Mouse (Mus musculus) activated CD4-positive, CD25-positive, alpha-beta regulatory T cell, adult 4 months (primary cell): ENCODE results near the gene Ppa2. TPM values are rescaled to one million over a fixed set of nuclear protein-coding genes. Genes with fewer than 3 reads are reported as not detected.

Source experiments
- ATAC-seq: one replicate; pipeline ENCODE4 v1.8.0; 2017
- polyA plus RNA-seq, 2 experiments: library from polyadenylated mRNA; unstranded; fragments of 100-300 nt; shearing (Covaris generic); gene quantifications; one replicate each; pipeline ENCODE4 v1.2.1; 2017

Gene Ppa2
- polyA plus RNA-seq, result 10 to 100 TPM; 22.9 to 24.4 TPM

DNA sequence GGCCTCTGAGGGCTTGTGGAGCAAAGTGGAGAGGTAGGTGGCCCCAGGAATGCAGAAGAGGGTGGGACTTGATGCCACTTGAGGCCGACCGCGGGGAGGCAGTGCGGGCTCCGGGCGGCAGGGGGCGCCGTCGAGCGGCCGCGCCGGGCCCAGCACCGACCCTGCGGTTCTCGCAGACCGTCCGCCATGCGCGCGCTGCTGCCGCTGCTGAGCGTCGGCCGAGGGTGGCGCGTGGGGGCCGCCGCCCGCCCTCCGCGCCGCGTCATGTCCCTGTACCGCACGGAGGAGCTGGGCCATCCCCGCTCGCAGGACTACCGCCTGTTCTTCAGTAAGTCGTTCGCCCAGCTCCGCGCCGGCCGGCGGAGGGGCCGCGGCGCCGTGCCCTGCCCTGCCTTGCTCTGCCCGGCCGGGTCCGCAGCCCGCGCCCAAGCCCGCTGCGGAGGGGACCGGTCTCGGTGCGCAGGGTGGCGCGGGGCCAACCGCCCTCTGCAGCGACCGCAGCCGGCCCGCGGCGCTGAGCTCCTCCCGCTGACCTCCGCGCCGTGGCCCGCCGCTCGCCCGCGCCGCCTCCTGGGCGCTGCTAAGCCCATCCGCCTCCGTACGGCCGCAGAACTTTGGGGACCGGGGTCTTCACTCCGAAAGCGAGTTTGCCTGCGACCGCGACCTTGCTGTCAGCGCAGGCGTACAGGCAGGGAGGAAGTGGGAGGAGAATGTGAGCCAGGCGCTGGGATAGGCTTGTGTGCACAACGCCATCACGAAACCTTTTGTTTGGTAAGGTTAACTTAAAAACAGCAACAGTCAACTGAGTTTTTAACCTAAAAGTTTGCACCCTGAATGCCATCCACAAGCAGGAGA is at the start of gene Ppa2:
Ppa2 (plus strand) TSS at position 157 of the 855 bp plus-strand sequence.
- ATAC-seq, result peak; percentile 89

DNA sequence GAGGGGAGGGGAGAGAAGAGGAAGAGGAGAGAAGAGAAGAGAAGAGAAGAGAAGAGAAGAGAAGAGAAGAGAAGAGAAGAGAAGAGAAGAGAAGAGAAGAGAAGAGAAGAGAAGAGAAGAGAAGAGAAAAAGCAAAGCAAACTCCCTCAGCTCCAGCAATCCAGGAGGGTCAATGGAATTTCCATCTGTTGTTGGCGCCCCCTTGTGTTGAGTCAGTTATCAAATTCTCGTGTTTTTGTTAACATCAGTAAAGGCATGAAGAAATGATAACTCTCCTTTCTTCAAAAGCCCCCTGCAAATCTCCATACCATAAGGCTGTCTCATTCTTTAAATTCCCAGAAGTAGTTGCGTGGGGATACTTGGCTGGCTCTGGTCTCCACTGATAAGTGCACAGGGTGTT is 38.0 kb upstream of the Ppa2 start:
- ATAC-seq, result no peak

DNA sequence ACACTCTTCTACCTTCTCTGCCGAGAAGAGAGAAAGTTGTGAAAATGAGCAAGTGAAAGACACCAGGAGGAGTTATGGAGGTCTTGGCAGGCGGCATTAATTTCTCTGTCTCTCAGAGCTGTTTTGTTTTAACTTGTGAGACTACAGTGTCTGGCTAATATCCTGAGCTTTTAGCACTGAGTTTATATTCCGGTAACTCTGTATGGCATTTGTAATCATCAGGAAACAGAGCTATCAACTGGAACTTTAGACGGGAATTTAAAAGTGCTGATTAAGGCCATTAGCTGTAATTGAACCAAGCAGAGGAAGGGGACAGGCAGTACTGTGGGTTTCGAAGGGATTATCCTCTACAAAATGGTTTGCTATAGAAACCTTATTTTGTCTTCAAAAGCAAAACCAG is 25.3 kb upstream of the Ppa2 start:
- ATAC-seq, result no peak

DNA sequence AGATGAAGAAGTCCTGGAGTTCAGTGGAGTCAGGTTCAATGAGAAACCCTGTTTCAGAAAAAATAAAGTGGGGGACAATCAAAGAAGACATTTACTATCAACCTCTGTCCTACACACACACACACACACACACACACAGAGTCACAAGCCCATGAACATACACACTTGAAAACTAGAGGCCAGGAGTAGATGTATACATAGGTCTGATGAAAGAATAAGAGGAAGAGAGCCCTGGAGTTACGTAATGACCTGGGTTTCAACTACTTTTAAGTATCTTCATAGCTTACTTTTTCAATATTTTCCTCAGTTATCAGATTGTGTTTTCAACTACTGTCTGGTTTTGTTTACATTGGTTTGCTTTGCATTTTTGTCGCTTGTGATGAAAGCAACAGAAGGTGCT is 21.1 kb upstream of the Ppa2 start:
- ATAC-seq, result no peak

DNA sequence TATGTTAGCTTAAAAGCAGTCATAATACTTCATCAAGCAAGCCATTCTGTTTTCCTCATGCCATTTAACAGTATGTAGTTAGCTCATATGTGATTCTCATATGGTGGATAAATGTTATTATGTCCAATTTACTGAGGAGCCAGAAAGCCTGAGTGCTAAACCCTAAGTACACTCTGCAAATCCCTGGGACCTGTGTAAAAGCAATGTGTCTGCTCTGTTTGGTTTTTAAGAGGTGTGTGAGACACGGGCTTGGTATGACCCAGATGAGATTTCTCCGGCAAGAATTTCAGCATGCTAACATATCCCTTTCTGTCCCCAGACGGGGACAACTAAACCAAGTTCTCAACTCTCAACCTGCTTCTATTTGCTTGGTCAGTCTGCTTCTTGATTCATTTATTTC is 5.6 kb upstream of the Ppa2 start:
- no peak for ATAC-seq

DNA sequence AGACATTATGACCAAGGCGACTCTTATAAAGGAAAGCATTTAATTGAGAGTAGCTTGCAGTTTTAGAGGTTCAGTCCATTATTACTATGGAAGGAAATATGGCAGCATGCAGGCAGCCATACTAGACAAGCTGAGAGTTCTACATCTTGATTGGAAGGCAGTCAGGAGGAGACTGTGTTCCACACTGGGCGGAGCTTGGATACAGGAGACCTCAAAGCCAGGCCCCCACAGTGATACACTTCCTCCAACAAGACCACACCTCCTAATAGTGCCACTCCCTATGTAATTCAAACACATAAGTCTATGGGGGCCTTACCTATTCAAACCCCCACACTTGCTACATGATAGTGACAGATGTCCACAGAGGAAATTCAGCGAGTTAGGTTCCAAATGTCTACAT is 1.5 kb upstream of the Ppa2 start:
- ATAC-seq, result no peak

DNA sequence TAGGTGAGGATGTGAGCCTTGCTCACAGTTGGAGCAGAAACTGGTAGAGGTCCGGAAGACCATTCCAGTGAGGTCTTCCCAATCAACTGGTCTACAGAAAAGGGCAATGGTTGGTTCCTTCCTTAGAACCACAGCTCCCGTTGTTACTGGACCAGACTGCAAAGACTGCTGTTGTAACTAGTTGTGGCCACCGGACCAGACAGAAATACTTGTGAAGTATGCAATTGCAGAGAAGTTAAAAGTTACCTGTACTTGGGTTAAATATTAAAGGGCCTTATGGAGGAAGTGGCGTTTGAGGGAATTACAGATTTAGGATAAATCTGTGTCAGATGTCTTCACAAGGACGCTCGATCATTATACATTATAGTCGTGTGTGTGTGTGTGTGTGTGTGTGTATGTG is 551 bp upstream of the Ppa2 start:
- no peak for ATAC-seq

DNA sequence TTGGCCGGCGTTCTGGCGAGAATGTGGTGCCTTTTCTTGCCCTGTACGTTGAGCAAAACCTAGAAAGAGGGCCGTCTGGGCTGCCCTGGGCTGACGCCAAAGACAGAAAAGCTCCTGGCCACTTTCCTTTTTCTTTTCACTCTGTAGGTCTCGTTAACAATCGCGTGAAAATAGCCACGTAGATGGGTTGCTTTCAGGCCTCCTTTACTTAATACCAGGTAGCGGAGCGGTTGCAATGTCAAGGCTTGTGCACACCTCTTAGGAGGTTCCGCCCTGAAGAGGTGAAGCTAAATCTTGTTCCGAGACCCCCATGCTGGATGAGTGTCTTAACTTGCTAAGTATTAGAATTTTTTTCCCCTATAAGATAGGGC is 884 bp downstream of the Ppa2 start:
- peak; percentile 9 for ATAC-seq

DNA sequence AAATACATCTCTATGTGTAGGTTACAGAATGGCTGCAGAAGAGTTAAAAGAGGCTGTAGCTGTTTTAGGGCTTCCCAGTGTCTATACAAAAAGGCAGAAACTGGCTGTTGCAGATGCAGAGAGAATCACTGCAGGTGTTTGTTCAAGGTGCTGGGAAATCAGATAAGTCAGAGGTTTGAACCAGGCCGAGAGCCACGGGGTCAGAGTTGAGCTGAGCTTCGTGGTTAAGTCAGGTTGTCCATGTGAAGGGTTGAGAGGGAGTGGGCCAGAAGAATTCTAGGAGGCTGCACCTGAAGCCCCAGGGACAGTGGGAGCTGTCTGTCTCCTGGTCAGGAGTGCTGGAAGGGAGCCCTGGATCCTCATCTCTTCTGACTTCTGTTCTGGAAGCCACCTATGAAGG is 2.4 kb downstream of the Ppa2 start:
- no peak for ATAC-seq

DNA sequence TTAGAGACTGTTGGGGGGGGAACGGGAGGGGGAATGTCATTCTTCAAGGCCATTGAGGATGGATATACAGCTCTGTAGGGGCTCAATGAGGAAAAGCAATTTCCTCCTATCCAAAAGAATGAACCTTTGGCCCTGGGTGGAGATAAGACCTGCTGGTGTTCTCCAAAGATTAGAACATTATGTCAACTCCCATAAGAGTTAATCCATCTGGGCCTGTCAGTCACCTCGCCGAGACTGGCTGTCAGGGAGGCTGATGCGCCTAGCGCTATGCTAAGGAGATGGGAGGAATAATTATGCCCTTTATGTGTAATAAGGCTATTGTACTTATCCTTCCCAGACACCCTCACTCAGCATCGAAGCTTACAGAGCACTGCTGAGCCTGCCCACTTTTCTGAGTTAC is 2.9 kb downstream of the Ppa2 start:
- no peak for ATAC-seq

DNA sequence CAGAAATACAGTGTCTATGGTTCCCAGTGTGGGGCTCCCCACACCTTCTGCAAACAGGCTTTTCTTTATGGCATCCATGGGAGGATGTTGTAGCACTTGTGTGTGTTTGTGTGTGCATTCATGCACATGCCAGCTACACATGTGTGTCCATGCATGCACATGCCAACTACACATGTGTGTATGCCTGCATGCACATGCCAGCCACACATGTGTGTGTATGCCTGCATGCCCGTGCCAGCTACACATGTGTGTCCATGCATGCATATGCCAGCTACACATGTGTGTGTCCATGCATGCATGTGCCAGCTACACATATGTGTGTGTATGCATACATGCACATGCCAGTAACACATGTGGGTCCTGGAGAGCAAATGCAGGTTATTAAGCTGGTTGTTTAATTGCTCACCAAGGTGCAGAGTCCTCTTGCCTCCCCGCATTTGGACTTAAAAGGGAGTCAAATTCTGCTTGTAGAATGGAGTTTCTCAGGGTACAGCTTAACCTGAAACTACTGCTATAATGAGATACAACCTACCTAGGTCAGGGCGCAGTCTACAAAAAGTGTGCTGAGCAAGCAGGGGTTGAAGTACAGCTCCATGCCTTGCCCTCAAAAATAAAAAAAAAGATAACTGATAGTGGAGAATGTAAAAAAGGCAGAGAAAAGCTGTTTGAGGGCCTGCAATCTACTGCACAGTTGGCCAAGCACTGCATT is 3.7 kb downstream of the Ppa2 start:
- ATAC-seq, result no peak

DNA sequence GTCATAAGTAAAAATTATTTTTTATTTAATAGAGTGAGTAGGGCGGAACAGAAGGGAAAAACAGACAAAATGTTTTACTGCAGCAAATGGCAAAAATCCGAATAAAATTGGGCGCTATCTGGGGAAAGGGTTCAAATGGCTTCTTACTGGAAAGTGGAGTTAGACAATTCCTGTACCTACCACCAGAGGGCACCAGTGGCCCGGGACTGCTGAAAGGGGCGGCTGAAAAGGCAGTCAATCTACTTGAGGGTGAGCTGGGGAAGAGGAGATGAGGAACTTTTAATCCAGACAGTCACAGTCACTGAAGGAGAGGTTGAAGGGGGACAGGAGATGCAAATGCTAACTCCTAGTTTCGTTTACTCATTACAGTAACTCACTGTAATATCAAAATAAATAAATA is 4.6 kb downstream of the Ppa2 start:
- ATAC-seq, result peak; percentile 20

DNA sequence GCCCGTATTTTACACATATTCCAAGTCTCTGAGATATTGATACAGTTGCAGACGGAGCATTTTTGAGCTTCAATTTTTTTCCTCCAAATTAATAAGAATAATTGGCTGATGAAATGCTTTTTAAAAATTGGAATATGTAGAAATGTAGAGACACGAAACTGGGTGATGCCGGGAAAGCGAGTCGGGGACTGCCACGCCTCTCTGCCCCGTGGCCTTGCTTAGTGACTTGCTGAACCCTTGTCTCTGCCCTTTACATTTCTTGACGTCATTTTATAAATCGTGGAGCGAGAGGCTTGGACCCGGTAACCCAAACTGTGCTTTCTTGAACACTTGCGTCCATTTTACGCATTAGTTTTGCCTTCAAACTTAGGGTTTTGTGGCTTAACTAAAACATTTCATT is 5.1 kb downstream of the Ppa2 start:
- no peak for ATAC-seq

DNA sequence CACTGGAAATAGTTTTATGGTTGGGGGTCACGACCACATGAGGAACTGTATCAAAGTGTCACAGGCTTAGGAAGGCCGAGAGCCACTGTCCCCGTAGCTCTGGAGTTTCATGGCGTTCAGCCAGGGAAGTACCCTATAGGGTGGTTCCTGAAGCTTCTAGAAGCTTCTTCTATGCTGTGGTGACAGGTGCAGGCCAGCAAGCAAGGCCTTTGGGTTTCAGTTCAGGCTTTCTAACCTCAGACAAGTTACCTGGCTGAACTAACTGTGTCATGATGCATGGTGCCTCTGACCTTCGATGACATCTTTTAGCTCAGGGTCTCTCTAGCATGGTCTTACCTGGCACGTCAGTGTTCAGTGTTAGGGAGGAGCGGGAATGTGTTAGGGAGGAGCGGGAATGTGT is 5.7 kb downstream of the Ppa2 start:
- no peak for ATAC-seq

DNA sequence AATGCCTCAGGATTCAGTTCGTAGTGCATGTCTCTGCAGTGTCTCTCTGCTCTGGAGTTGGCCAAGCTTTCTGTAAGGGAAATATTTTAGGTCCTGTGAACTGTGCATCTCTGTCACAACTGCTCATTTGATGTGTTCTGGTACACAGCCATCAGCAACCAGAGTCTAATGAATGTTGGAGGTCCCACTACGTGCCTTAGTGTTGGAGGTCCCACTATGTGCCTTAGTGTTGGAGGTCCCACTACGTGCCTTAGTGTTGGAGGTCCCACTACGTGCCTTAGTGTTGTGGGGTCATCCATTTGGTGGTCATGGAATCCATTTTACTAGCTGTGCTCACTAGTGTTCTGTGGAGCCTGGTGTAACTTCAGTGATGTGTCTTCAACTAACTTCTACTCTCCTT is 7.9 kb downstream of the Ppa2 start:
- ATAC-seq, result no peak

DNA sequence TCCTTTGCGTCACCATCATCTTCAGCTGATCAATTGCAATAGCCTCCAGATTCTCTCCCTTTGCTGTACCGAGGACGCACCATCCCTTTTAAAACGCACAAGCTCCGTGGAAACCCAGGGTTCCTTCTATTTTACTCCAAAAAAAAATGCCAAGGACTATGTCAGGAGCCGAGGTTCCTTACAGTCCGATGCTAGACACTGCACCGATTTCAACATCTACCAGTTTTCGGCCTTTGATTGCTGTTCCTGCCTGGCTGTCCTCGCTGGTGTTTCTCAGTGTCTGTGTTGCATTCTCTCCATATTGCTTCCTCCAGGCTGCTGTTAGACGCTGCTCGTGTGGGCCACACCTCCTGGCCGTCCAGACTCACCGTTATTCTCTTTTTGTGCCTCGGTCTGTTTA is 8.7 kb downstream of the Ppa2 start:
- ATAC-seq, result no peak

DNA sequence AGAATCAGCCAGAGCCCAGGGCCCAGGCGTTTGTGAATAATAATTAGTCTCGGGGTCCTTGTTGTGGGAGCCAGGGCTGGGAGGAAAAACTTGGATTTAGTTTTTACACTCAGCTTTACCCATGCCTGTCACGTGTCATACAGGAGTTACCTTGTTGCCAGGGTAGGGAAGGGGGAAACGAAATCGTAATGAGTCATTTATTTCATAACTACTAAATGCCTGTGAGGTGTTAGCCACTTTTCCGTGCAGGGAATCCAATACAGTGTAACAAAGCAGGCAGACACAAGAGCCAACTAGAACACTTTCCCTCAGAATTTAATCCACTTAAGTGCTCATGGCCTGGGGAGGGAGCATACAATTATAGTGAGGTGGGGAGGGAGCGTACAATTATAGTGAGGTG is 9.9 kb downstream of the Ppa2 start:
- no peak for ATAC-seq

DNA sequence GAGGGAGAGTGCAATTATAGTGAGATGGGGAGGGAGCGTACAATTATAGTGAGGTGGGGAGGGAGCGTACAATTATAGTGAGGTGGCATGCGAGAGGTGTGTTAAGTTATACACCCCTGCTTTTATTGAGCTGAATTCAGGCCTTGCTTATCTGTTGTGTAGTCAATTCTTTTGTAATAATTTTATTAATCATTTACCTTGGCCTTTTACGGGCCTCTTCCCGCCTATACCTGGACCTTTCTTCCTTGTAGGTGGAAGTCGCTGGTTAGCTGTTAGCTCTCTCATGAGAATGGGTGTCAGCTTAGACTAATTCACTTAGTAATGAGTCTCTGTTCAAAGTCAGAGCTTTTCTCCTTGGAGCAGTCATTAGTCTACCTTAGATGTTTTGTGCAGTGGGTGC is 10.4 kb downstream of the Ppa2 start:
- no peak for ATAC-seq

DNA sequence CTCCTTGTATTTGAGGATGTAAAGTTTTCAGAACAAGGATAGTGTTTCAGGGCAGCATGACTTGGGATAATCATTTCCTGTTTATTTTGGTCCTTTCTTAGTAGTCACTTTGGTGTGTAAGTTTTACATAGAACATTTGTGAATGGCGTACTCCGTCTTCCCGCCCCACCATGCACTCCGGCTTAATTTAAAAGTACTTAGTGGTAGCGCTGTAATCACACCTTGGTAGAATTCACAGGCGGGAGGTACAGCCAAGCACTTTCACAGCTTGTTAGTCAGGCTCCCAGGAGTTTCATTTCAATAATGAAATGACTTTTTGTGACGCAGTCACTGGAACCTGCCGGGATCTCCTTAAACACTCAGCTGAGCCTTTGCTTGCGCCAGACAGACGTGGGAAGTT is 12.0 kb downstream of the Ppa2 start:
- ATAC-seq, result no peak

DNA sequence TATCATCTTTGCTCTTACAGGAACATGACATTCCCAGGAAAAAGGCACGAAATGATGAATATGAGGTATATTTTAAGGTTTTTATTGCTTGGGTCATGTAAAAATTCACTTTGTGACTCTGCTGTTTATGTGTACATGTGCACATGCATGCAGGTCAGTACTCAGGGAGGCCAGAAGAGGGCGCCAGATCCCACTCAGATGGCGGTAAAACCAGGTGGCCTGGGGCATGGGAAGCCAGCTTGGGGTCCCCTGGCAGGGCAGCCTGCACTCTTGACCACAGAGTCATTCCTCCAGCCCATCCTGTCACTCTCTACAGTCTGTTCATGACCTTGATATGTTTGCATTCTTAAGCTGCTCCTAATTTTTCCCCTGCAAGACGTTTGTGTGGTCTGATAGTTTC is 12.6 kb downstream of the Ppa2 start:
- ATAC-seq, result no peak

DNA sequence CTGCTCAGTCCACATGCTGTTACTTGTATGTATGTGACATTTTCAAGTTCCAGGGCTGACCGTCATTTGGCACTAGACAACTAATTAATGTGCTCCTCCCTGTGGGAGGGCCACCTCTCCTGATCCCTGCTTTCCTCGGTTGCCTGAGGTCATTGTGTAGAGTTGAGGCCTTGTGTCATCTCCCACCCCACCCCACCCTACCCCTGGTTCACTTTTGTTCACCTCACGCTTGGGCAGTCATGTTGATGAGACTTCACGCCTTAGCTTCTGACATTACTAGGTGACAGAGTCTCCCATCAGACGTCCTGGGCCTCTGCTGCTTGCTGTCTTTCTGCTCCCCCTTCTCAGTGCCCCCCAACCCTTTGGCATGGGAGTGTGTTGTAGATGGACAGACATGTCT is 15.2 kb downstream of the Ppa2 start:
- no peak for ATAC-seq

DNA sequence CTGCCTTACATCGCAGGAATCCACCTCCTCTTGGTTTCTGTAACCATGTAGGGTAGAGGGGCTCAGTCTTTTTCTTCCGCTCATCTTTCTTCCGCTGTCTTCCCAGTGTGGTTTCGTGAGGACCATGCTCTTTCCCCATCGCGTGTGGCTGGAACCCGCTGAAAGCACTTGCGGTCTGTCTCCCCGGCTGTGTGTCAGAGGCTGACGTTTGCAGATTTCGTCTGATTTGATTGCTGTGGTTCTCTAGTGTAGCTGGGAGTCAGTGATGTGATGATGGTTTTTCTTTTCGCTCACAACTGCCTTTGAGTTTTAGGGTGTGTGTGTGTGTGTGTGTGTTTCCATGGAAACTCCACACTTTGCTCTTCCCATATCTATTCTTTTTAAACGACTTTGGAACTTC is 18.6 kb downstream of the Ppa2 start:
- ATAC-seq, result no peak

DNA sequence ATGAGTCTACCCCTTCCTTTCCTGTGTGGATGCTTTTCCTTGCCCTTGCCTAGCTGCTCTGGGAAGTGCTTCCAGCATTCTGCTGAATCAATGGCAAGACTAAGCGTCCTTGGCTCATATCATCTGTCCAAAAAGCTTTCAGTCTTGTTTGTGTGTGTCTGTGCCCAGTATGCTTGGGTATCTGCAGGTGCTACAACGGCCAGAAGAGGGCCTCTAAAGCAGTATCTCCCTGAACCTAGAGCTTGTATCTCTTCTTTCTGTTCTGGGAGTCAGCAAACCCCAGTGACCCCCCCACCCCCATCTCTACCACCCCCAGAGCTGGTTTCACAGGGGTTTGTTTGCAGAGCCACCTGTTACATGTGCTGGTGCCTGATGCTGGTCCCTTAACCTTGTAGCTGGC is 19.5 kb downstream of the Ppa2 start:
- ATAC-seq, result no peak

DNA sequence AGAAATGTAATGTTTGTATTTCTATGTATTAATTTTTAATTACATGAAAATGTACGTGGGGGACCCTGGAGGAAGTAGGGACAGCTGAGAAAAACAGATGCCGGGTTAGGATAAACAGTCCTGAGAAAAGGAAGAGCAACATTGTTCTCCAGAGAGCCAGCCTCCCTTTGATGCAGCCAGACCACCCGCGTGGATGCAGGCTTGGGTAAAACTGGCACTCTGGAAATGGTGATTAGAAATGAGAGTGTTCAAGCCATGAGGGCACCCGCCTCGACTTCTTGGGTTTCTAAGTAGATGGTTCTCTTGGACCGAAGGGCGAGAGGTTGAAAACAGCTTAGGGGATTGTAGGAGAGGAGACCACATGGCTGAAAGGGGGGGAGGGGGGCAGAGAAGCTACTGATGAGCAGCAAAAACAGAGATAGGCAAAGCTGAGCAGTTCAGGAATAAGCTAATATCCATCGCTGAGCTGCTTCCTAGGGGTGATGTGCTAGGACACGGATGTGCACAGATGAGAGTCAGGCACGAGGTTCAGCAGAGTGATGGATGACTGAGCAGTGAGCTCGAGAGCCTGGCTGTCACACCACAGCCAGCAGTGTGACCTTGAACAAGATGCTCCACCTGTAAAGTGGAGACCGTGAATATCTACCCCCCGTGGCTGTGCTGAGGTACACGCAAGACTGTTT is 21.4 kb downstream of the Ppa2 start:
- ATAC-seq, result no peak
